Comparison of ENCODE assay signal across 27 mouse cellular contexts in the genomic region with DNA sequence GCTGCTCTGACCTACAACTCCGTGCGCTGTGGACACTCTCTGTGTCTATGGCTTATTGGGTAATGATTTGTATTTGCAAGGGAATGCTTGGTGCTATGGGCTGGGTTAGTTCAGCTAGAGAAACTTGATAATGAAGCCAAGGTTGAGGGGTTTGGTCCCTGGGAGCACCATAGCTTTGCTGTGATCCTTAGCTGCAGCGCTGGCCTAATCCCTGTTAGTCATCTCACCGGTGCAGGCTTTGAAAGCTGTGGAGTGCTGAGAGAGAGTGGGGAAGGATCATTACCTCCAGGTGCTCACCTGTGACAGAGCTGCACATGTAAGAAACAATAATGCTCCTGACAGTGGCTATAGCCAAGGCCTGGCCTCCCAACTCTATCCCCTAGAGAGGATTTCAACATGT.
"Had no signal": no experiment of that assay in that cellular context is flagged by ENCODE, and none has a peak within 500 bp of the region (broad histone marks: within the 10 kb centered on the region; RNA-seq: fewer than 3 reads in every experiment).

No protein-coding gene starts in this region.

- H3K27me3 ChIP-seq: embryonic facial prominence, embryonic 12.5 days; embryonic facial prominence, embryonic 13.5 days; embryonic facial prominence, embryonic 15.5 days; forebrain, embryonic 12.5 days; forebrain, embryonic 15.5 days had no signal

- H3K9me3 ChIP-seq: embryonic facial prominence, embryonic 10.5 days; embryonic facial prominence, embryonic 12.5 days; embryonic facial prominence, embryonic 13.5 days; embryonic facial prominence, embryonic 15.5 days; forebrain, embryonic 10.5 days; forebrain, embryonic 12.5 days; forebrain, embryonic 13.5 days; forebrain, embryonic 15.5 days had no signal

- H3K4me2 ChIP-seq: embryonic facial prominence, embryonic 12.5 days; embryonic facial prominence, embryonic 13.5 days; embryonic facial prominence, embryonic 15.5 days; forebrain, embryonic 12.5 days; forebrain, embryonic 13.5 days; forebrain, embryonic 15.5 days had no signal

- H3K36me3 ChIP-seq: embryonic facial prominence, embryonic 10.5 days; embryonic facial prominence, embryonic 12.5 days; embryonic facial prominence, embryonic 13.5 days; embryonic facial prominence, embryonic 15.5 days; forebrain, embryonic 10.5 days; forebrain, embryonic 12.5 days; forebrain, embryonic 15.5 days had no signal

- H3K4me1 ChIP-seq: embryonic facial prominence, embryonic 12.5 days; embryonic facial prominence, embryonic 15.5 days had no signal

- H3K9ac ChIP-seq: embryonic facial prominence, embryonic 12.5 days; embryonic facial prominence, embryonic 13.5 days; embryonic facial prominence, embryonic 15.5 days; forebrain, embryonic 12.5 days; forebrain, embryonic 13.5 days; forebrain, embryonic 15.5 days; forebrain, postnatal 0 days had no signal

- H3K4me3 ChIP-seq: embryonic facial prominence, embryonic 10.5 days; embryonic facial prominence, embryonic 12.5 days; embryonic facial prominence, embryonic 13.5 days; embryonic facial prominence, embryonic 15.5 days; erythroblast, embryonic 14.5 days; forebrain, embryonic 10.5 days; forebrain, embryonic 12.5 days; forebrain, embryonic 13.5 days; forebrain, embryonic 15.5 days; gastrocnemius, adult 2 months; heart, adult 2 months had no signal

- H3K27ac ChIP-seq: embryonic facial prominence, embryonic 10.5 days; embryonic facial prominence, embryonic 12.5 days; embryonic facial prominence, embryonic 13.5 days; embryonic facial prominence, embryonic 15.5 days; forebrain, embryonic 10.5 days; forebrain, embryonic 12.5 days; forebrain, embryonic 13.5 days; forebrain, embryonic 15.5 days; gastrocnemius, adult 2 months; heart, adult 2 months had no signal

- DNase-seq: cerebellum, adult 8-10 months; cerebellum, adult 9-10 months; cerebellum, adult 9-11 months; cerebellum, postnatal 10 days; cerebellum, postnatal 14 days; cerebellum, postnatal 25 days; cerebellum, postnatal 36 days; embryo, embryonic 11 days; forebrain, postnatal 0 days; gastrocnemius, adult 2 months; gastrocnemius, postnatal 10 days; gastrocnemius, postnatal 14 days; gastrocnemius, postnatal 25 days; gastrocnemius, postnatal 36 days; heart, adult 18-20 months; heart, adult 2 months had no signal

- ATAC-seq: forebrain, embryonic 13.5 days; forebrain, embryonic 14.5 days; forebrain, embryonic 15.5 days; forebrain, embryonic 16.5 days; forebrain, postnatal 0 days had no signal
